In the genomic region with DNA sequence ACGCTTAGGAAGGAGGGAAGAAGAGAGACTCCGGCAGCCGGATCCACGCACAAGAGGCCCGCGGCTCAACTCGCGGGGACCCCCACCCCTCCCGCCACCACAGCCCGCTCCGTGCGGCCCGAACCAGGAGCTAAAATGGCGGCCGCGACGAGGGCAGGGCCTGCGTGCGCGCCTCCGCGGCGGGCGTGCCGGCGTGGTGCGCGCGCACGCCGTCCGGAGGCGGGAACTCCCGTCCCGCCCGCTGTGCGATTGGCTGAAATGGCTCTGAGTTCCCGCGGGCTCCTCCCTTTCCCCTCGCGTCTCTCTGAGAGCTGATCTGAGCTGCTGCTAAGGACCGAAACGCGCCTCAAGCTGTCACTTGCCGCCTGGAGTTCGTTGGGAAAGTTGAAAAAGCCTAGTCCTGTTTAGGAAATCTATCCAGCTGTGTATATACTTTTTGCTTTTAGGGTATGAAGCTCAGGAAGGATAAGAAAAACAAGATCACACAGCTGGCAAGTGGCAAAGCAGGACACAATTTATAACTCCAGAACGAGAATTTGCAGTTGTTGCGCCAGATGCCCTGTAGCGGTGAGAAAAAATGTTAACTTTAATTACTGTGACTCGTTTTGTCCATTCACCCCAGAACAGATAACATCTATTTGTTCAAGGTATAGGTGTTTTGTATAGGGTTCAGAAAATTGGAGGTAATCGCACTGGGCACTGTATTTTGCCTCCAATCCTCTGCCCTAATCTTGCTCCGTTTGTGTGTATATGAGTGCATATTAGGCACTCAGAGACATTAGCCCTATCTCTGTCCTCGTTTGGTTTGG, we compare ENCODE assay signal across 7 mouse cellular contexts. TPM values are rescaled to one million over a fixed set of nuclear protein-coding genes. Genes with fewer than 3 reads are reported as not detected.
DNase-seq lines count a peak whose midpoint lies in the region; ATAC-seq and TF ChIP-seq lines count a peak whose summit lies in the region.

A gene (minus strand): TSS at position 144 of the 809 bp plus-strand sequence.

- H3K4me1 ChIP-seq in embryonic facial prominence, embryonic 10.5 days, result peaks cover 15% of the 10 kb centered on the region
- peaks cover 10% of the 10 kb centered on the region; the same call in 1 of the 2 replicates for H3K4me1 ChIP-seq in intestine, postnatal 0 days (replicated peaks; ENCODE audit: control insufficient read depth, insufficient read depth, low read length)
- H3K4me1 ChIP-seq in midbrain, embryonic 12.5 days, result peaks cover 28% of the 10 kb centered on the region
- H3K4me1 ChIP-seq in small intestine, adult 2 months (ENCODE audit: control insufficient read depth, insufficient read depth, insufficient read length, low read length), result no peaks in the 10 kb centered on the region

- 2% methylated on average over 53 of the region's 53 CpGs for WGBS in embryonic facial prominence, embryonic 10.5 days
- 1% methylated on average over 41 of the region's 53 CpGs for WGBS in intestine, postnatal 0 days
- WGBS in midbrain, embryonic 12.5 days, result 2% methylated on average over 53 of the region's 53 CpGs
- WGBS in small intestine, adult 2 months, result under 1% methylated on average over 53 of the region's 53 CpGs

- H3K27me3 ChIP-seq in embryonic facial prominence, embryonic 10.5 days (replicated peaks; ENCODE audit: low read depth, poor library complexity, severe bottlenecking), result no peaks in the 10 kb centered on the region
- H3K27me3 ChIP-seq in intestine, postnatal 0 days (replicated peaks; ENCODE audit: control insufficient read depth, insufficient read depth, low read length), result no peaks in the 10 kb centered on the region
- H3K27me3 ChIP-seq in midbrain, embryonic 12.5 days, result no peaks in the 10 kb centered on the region
- H3K27me3 ChIP-seq in small intestine, adult 2 months (ENCODE audit: control insufficient read depth, insufficient read depth, low read length), result no peaks in the 10 kb centered on the region

- peak; percentile 94 for DNase-seq in adrenal gland, postnatal 10 days
- peak; percentile 94 for DNase-seq in embryonic facial prominence, embryonic 10.5 days (ENCODE audit: low spot score)
- peak; percentile 55 for DNase-seq in gonadal fat pad, adult 2 months (ENCODE audit: low read depth)
- DNase-seq in left cerebral cortex, postnatal 4 days, result peak; percentile 95

- peak within 1 kb of the TSS; percentile 66 for H3K4me2 ChIP-seq in intestine, postnatal 0 days (replicated peaks; ENCODE audit: low read depth)
- H3K4me2 ChIP-seq in midbrain, embryonic 12.5 days (replicated peaks), result peak within 1 kb of the TSS; percentile 77

- peak; percentile 99 for ATAC-seq in intestine, postnatal 0 days
- peak; percentile 97 for ATAC-seq in midbrain, embryonic 12.5 days (ENCODE audit: low FRiP score, low read depth)

- TF ChIP-seq CTCF in intestine, postnatal 0 days (IDR thresholded peaks at IDR 0.05; ENCODE audit: low read depth), result peak; percentile 41
- no peak for TF ChIP-seq CTCF in small intestine, adult 2 months (IDR thresholded peaks at IDR 0.05; ENCODE audit: extremely low read depth, insufficient read length, insufficient replicate concordance, low read depth, low read length)

- H3K27ac ChIP-seq in embryonic facial prominence, embryonic 10.5 days (replicated peaks), result peak within 1 kb of the TSS; percentile 99
- peak within 1 kb of the TSS; percentile 88 for H3K27ac ChIP-seq in intestine, postnatal 0 days (ENCODE audit: low read depth, low read length)
- H3K27ac ChIP-seq in midbrain, embryonic 12.5 days (replicated peaks), result peak within 1 kb of the TSS; percentile 91
- H3K27ac ChIP-seq in small intestine, adult 2 months (ENCODE audit: insufficient read depth, low read depth, low read length), result peak within 1 kb of the TSS; percentile 18; the same call in 1 of the 2 replicates

- peak within 1 kb of the TSS; percentile 99 for H3K9ac ChIP-seq in intestine, postnatal 0 days (ENCODE audit: low read depth, low read length)
- H3K9ac ChIP-seq in midbrain, embryonic 12.5 days (replicated peaks), result peak within 1 kb of the TSS; percentile 97

- intact Hi-C loops in left cerebral cortex, postnatal 4 days (cut with DNase I), result no loop called here

- no peaks in the 10 kb centered on the region; the same call in 1 of the 2 replicates for H3K36me3 ChIP-seq in embryonic facial prominence, embryonic 10.5 days (replicated peaks)
- H3K36me3 ChIP-seq in intestine, postnatal 0 days (ENCODE audit: control insufficient read depth, insufficient read depth), result no peaks in the 10 kb centered on the region
- H3K36me3 ChIP-seq in midbrain, embryonic 12.5 days, result no peaks in the 10 kb centered on the region
- no peaks in the 10 kb centered on the region for H3K36me3 ChIP-seq in small intestine, adult 2 months (ENCODE audit: control insufficient read depth, insufficient read depth, low read length)

- H3K9me3 ChIP-seq in embryonic facial prominence, embryonic 10.5 days, result no peaks in the 10 kb centered on the region
- no peaks in the 10 kb centered on the region for H3K9me3 ChIP-seq in intestine, postnatal 0 days (ENCODE audit: control insufficient read depth)
- no peaks in the 10 kb centered on the region for H3K9me3 ChIP-seq in midbrain, embryonic 12.5 days

- peak within 1 kb of the TSS; percentile 96 for H3K4me3 ChIP-seq in embryonic facial prominence, embryonic 10.5 days
- H3K4me3 ChIP-seq in intestine, postnatal 0 days (ENCODE audit: low read depth, low read length), result peak within 1 kb of the TSS; percentile 93
- H3K4me3 ChIP-seq in midbrain, embryonic 12.5 days, result peak within 1 kb of the TSS; percentile 98
- H3K4me3 ChIP-seq in small intestine, adult 2 months (ENCODE audit: low read depth, low read length), result peak within 1 kb of the TSS; percentile 70

- no peak; the same call in none of the 2 replicates for TF ChIP-seq POLR2A in small intestine, adult 2 months (IDR thresholded peaks at IDR 0.05; ENCODE audit: low read depth, low read length)

RNA-seq across cellular contexts. Expression of the gene that starts here (rescaled TPM):
- total RNA-seq in adrenal gland, postnatal 10 days (2021), result 100 to 1,000 TPM; 105 to 109 TPM
- polyA plus RNA-seq in embryonic facial prominence, embryonic 10.5 days (2016; fragmentation: Nextera tagmentation; extraction: Ambion mirVana), result 214 and 221 TPM in 2 replicates
- polyA plus RNA-seq in gonadal fat pad, adult 2 months (2012; rRNA removed), result 40.4 and 45.4 TPM in 2 replicates
- polyA plus RNA-seq in intestine, postnatal 0 days (2015; fragmentation: Nextera tagmentation; extraction: Ambion mirVana), result 48.0 and 48.4 TPM in 2 replicates
- total RNA-seq in left cerebral cortex, postnatal 4 days (2021), result 100 to 1,000 TPM; 132 to 137 TPM
- polyA plus RNA-seq in midbrain, embryonic 12.5 days (2016; fragmentation: Nextera tagmentation; extraction: Ambion mirVana), result 195 and 199 TPM in 2 replicates
- polyA plus RNA-seq in small intestine, adult 2 months (2012; rRNA removed), result 5.8 and 11.3 TPM in 2 replicates

Comparison
In these comparisons a context has a peak if more than half of its experiments do, and no peak if none do; other contexts are left out.
1. Peak in every context shown above with its lines: DNase-seq, ATAC-seq, H3K4me3 ChIP-seq and H3K27ac ChIP-seq.
2. H3K27ac ChIP-seq: peak in every context shown above with its lines; median percentile 99 in embryonic facial prominence, embryonic 10.5 days; 91 in midbrain, embryonic 12.5 days; 88 in intestine, postnatal 0 days; 18 in small intestine, adult 2 months.